Mouse (Mus musculus): ENCODE data around the gene Rccd1. TPM values are rescaled to one million over a fixed set of nuclear protein-coding genes. Genes with fewer than 3 reads are reported as not detected.
A peak's percentile ranks its signal among the peaks of the same experiment; 100 is the strongest.

Gene Rccd1
- polyA plus RNA-seq, 1 experiment from 2014 or later: 3.1 TPM

- H3K27me3 ChIP-seq: no peaks in the 10 kb centered on the region
- H3K27ac ChIP-seq (replicated peaks): no peak overlapping the region
- H3K4me3 ChIP-seq (replicated peaks): no peak overlapping the region
- no peak for ATAC-seq (ENCODE audit: insufficient read depth)
- peaks cover 71% of the 10 kb centered on the region for H3K36me3 ChIP-seq (replicated peaks)
- no peaks in the 10 kb centered on the region for H3K9me3 ChIP-seq (replicated peaks)
- H3K4me1 ChIP-seq (replicated peaks): peaks cover 25% of the 10 kb centered on the region
- 72% methylated on average over 3 of the region's 3 CpGs for WGBS (ENCODE audit: insufficient replicate concordance)
- H3K4me2 ChIP-seq: no peak overlapping the region
- H3K9ac ChIP-seq: no peak overlapping the region
These were observed 42.6 kb downstream of the Rccd1 start for GRCm38 (mm10) chr7:80281646-80282045.

- Histone ChIP-seq H3K4me3 (replicated peaks) (no peak overlapping the region), H3K9me3 (replicated peaks) (no peaks in the 10 kb centered on the region), H3K4me1 (replicated peaks) (peaks cover 23% of the 10 kb centered on the region), H3K36me3 (replicated peaks) (peaks cover 71% of the 10 kb centered on the region), H3K4me2 (no peak overlapping the region), H3K9ac (no peak overlapping the region), H3K27me3 (no peaks in the 10 kb centered on the region), H3K27ac (replicated peaks) (no peak overlapping the region)
- WGBS (ENCODE audit: insufficient replicate concordance): 68% methylated on average over 2 of the region's 2 CpGs
- ATAC-seq (ENCODE audit: insufficient read depth): no peak
These were observed 43.3 kb downstream of the Rccd1 start for GRCm38 (mm10) chr7:80280998-80281397.

GRCm38 (mm10) chr7:80280032-80280431 is 44.2 kb downstream of the Rccd1 start:
- Histone ChIP-seq H3K9ac (no peak overlapping the region), H3K27me3 (no peaks in the 10 kb centered on the region), H3K9me3 (replicated peaks) (no peaks in the 10 kb centered on the region), H3K4me1 (replicated peaks) (peaks cover 23% of the 10 kb centered on the region), H3K4me3 (replicated peaks) (no peak overlapping the region), H3K27ac (replicated peaks) (no peak overlapping the region), H3K4me2 (no peak overlapping the region), H3K36me3 (replicated peaks) (peaks cover 69% of the 10 kb centered on the region)
- no peak for ATAC-seq (ENCODE audit: insufficient read depth)
- 75% methylated on average over 10 of the region's 10 CpGs for WGBS (ENCODE audit: insufficient replicate concordance)

- H3K36me3 ChIP-seq (replicated peaks): peaks cover 70% of the 10 kb centered on the region
- H3K27me3 ChIP-seq: no peaks in the 10 kb centered on the region
- 62% methylated on average over 4 of the region's 4 CpGs for WGBS (ENCODE audit: insufficient replicate concordance)
- no peak overlapping the region for H3K27ac ChIP-seq (replicated peaks)
- no peaks in the 10 kb centered on the region for H3K9me3 ChIP-seq (replicated peaks)
- no peak overlapping the region for H3K4me2 ChIP-seq
- ATAC-seq (ENCODE audit: insufficient read depth): no peak
- H3K9ac ChIP-seq: no peak overlapping the region
- peaks cover 9% of the 10 kb centered on the region for H3K4me1 ChIP-seq (replicated peaks)
- H3K4me3 ChIP-seq (replicated peaks): no peak overlapping the region
These were observed 47.9 kb downstream of the Rccd1 start for GRCm38 (mm10) chr7:80276374-80276773.

- no peak overlapping the region for H3K4me3 ChIP-seq (replicated peaks)
- peaks cover 53% of the 10 kb centered on the region for H3K36me3 ChIP-seq (replicated peaks)
- no peak for ATAC-seq (ENCODE audit: insufficient read depth)
- WGBS (ENCODE audit: insufficient replicate concordance): 60% methylated on average over 2 of the region's 2 CpGs
- H3K9me3 ChIP-seq (replicated peaks): no peaks in the 10 kb centered on the region
- no peak overlapping the region for H3K27ac ChIP-seq (replicated peaks)
- H3K9ac ChIP-seq: no peak overlapping the region
- H3K4me2 ChIP-seq: no peak overlapping the region
- peaks cover 27% of the 10 kb centered on the region for H3K4me1 ChIP-seq (replicated peaks)
- H3K27me3 ChIP-seq: no peaks in the 10 kb centered on the region
These were observed 50.8 kb downstream of the Rccd1 start for GRCm38 (mm10) chr7:80273456-80273855.

- Histone ChIP-seq H3K27ac (replicated peaks) (peak overlapping the region; percentile 82), H3K9ac (peak overlapping the region; percentile 83), H3K4me1 (replicated peaks) (peaks cover 26% of the 10 kb centered on the region), H3K36me3 (replicated peaks) (peaks cover 42% of the 10 kb centered on the region), H3K4me3 (replicated peaks) (peak overlapping the region; percentile 86), H3K9me3 (replicated peaks) (no peaks in the 10 kb centered on the region), H3K27me3 (no peaks in the 10 kb centered on the region), H3K4me2 (peak overlapping the region; percentile 96)
- peak; percentile 61 for ATAC-seq (ENCODE audit: insufficient read depth)
- 0% methylated on average over 23 of the region's 23 CpGs for WGBS (ENCODE audit: insufficient replicate concordance)
These were observed 54.5 kb downstream of the Rccd1 start for GRCm38 (mm10) chr7:80269751-80270255.

GRCm38 (mm10) chr7:80268897-80269750 is 55.1 kb downstream of the Rccd1 start, which contains the start of gene Vps33b:
Vps33b (plus strand) TSS chr7:80269649.
- peak within 1 kb of the TSS; percentile 96 for H3K4me2 ChIP-seq
- 3% methylated on average over 21 of the region's 21 CpGs for WGBS (ENCODE audit: insufficient replicate concordance)
- peaks cover 42% of the 10 kb centered on the region for H3K36me3 ChIP-seq (replicated peaks)
- H3K9ac ChIP-seq: peak within 1 kb of the TSS; percentile 83
- no peaks in the 10 kb centered on the region for H3K27me3 ChIP-seq
- peak within 1 kb of the TSS; percentile 86 for H3K4me3 ChIP-seq (replicated peaks)
- no peaks in the 10 kb centered on the region for H3K9me3 ChIP-seq (replicated peaks)
- ATAC-seq (ENCODE audit: insufficient read depth): peak; percentile 86
- peaks cover 26% of the 10 kb centered on the region for H3K4me1 ChIP-seq (replicated peaks)
- peak within 1 kb of the TSS; percentile 82 for H3K27ac ChIP-seq (replicated peaks)

- Histone ChIP-seq H3K27me3 (no peaks in the 10 kb centered on the region), H3K4me2 (no peak overlapping the region), H3K27ac (replicated peaks) (no peak overlapping the region), H3K4me3 (replicated peaks) (no peak overlapping the region), H3K9ac (no peak overlapping the region), H3K4me1 (replicated peaks) (peaks cover 31% of the 10 kb centered on the region), H3K9me3 (replicated peaks) (no peaks in the 10 kb centered on the region), H3K36me3 (replicated peaks) (peaks cover 43% of the 10 kb centered on the region)
- ATAC-seq (ENCODE audit: insufficient read depth): no peak
- 58% methylated on average over 1 of the region's 1 CpGs for WGBS (ENCODE audit: insufficient replicate concordance)
These were observed 56.5 kb downstream of the Rccd1 start for GRCm38 (mm10) chr7:80267764-80268163.

GRCm38 (mm10) chr7:80264606-80265005 is 59.6 kb downstream of the Rccd1 start:
- no peaks in the 10 kb centered on the region for H3K9me3 ChIP-seq (replicated peaks)
- H3K4me2 ChIP-seq: no peak overlapping the region
- ATAC-seq (ENCODE audit: insufficient read depth): no peak
- no peak overlapping the region for H3K9ac ChIP-seq
- no peak overlapping the region for H3K27ac ChIP-seq (replicated peaks)
- 91% methylated on average over 12 of the region's 12 CpGs for WGBS (ENCODE audit: insufficient replicate concordance)
- peaks cover 5% of the 10 kb centered on the region; the same call in 1 of the 2 replicates for H3K27me3 ChIP-seq
- H3K4me3 ChIP-seq (replicated peaks): no peak overlapping the region
- H3K4me1 ChIP-seq (replicated peaks): peaks cover 35% of the 10 kb centered on the region
- H3K36me3 ChIP-seq (replicated peaks): peaks cover 40% of the 10 kb centered on the region

GRCm38 (mm10) chr7:80261372-80261990 is 62.8 kb downstream of the Rccd1 start:
- H3K36me3 ChIP-seq (replicated peaks): peaks cover 34% of the 10 kb centered on the region
- H3K4me1 ChIP-seq (replicated peaks): peaks cover 23% of the 10 kb centered on the region
- H3K9me3 ChIP-seq (replicated peaks): no peaks in the 10 kb centered on the region
- under 1% methylated on average over 32 of the region's 32 CpGs for WGBS (ENCODE audit: insufficient replicate concordance)
- H3K9ac ChIP-seq: peak overlapping the region; percentile 85
- peaks cover 21% of the 10 kb centered on the region; the same call in 1 of the 2 replicates for H3K27me3 ChIP-seq
- H3K4me3 ChIP-seq (replicated peaks): peak overlapping the region; percentile 80
- H3K4me2 ChIP-seq: peak overlapping the region; percentile 78
- peak; percentile 65 for ATAC-seq (ENCODE audit: insufficient read depth)
- H3K27ac ChIP-seq (replicated peaks): peak overlapping the region; percentile 86

Data from liver, embryonic 15.5 days (tissue).